Mouse (Mus musculus) embryonic facial prominence, embryonic 15.5 days (tissue): ENCODE data around the gene Acbd3. TPM values are rescaled to one million over a fixed set of nuclear protein-coding genes. Genes with fewer than 3 reads are reported as not detected.

Experiments
- ATAC-seq: fragments of 200-750 bp; cut with Nextera tagmentation; 2 replicates; pipeline ENCODE4 v1.8.0; 2017; ENCODE audit warnings: low read depth, moderate TSS enrichment; ENCODE audit not compliant: insufficient number of reproducible peaks, low FRiP score, low TSS enrichment
- H3K27ac ChIP-seq: fragments of 300-500 bp; sonication (generic); replicated peaks from 2 replicates; pipeline ENCODE4 v1.5.1; 2015; ENCODE audit warnings: mild to moderate bottlenecking, inconsistent platforms
- H3K27me3 ChIP-seq: fragments of 300-500 bp; sonication (generic); 2 replicates; pipeline ENCODE4 v1.6.1; 2015; ENCODE audit warnings: inconsistent platforms
- H3K36me3 ChIP-seq: fragments of 300-500 bp; sonication (generic); 2 replicates; pipeline ENCODE4 v1.6.1; 2015; ENCODE audit warnings: mild to moderate bottlenecking, inconsistent platforms
- H3K4me1 ChIP-seq: fragments of 300-500 bp; sonication (generic); 2 replicates; pipeline ENCODE4 v1.6.1; 2015; ENCODE audit warnings: inconsistent platforms
- H3K4me2 ChIP-seq: fragments of 300-500 bp; sonication (generic); replicated peaks from 2 replicates; pipeline ENCODE4 v1.6.1; 2015; ENCODE audit warnings: mild to moderate bottlenecking, inconsistent platforms
- H3K4me3 ChIP-seq: fragments of 300-500 bp; sonication (generic); replicated peaks from 2 replicates; pipeline ENCODE4 v1.5.1; 2015; ENCODE audit warnings: mild to moderate bottlenecking, inconsistent platforms
- H3K9ac ChIP-seq: fragments of 300-500 bp; sonication (generic); 2 replicates; pipeline ENCODE4 v1.6.1; 2015; ENCODE audit warnings: inconsistent platforms
- H3K9me3 ChIP-seq: fragments of 300-500 bp; sonication (generic); replicated peaks from 2 replicates; pipeline ENCODE4 v1.6.1; 2016; ENCODE audit warnings: inconsistent platforms
- WGBS: fragments of 180-500 bp; shearing (Covaris S2); methylation state at CpG from one replicate; pipeline ENCODE4 v1.1.7; 2015; 5-methylcytosine and 5-hydroxymethylcytosine counted together
- polyA plus RNA-seq: library from polyadenylated mRNA; unstranded; fragments of >200 nt; fragmentation: Nextera tagmentation; extraction: Ambion mirVana; gene quantifications from 2 replicates; pipeline ENCODE4 v1.2.1, GENCODE M21; 2015

Acbd3 gene
- polyA plus RNA-seq, 1 experiment from 2014 or later, result 26.8 TPM

DNA sequence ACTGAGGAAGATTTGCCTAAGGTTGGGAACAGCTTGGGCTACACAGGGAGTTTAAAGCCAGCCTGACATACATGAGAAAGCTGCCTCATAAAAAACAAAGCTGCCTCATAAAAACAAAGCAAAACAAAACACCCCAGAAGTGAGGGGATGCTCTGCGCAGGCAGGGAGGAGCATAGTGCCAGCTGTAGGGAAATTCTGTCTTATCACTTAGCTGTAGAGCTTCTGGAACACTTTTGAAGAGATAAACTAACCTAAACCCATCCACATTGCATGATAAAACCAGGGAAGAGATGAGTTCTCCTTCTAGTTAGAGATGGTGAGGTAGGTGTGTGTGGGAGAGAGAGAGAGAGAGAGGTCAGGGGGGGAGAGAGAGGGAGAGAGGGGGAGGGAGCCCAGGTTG lies 3.2 kb upstream of the Acbd3 start:
- H3K4me1 ChIP-seq, result peaks cover 7% of the 10 kb centered on the region
- no peak overlapping the region for H3K9ac ChIP-seq
- no peaks in the 10 kb centered on the region for H3K36me3 ChIP-seq
- whole genome bisulfite sequencing, result 69% methylated on average over 1 of the region's 1 CpGs
- no peak overlapping the region for H3K27ac ChIP-seq
- no peak for ATAC-seq
- no peak overlapping the region for H3K4me2 ChIP-seq
- H3K4me3 ChIP-seq, result no peak overlapping the region
- H3K9me3 ChIP-seq, result no peaks in the 10 kb centered on the region
- no peaks in the 10 kb centered on the region for H3K27me3 ChIP-seq

DNA sequence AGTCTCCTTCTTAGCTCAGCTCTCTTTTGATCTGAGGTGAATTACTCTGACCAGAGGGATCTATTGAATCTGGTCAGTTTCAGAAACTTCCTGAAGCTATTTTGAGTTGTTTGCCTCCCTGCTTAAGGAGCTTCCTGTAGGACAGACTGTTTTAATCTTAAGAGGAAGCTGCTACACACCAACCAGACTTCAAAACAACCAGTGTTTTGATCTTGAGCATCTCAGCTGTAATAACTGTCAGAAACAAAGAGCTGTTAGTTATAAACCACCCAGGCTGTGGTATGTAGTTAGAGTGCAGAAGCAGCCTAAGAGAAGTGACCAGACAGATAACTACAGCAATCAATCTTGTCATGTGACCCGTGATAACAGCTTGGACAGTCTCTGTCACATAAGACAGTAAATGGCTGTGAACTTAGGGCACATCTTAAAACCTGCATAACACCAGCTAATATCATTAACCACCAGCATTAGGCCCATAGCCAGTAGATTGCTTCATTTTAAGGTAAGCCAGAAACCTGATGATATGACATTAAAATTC lies 2.1 kb upstream of the Acbd3 start:
- WGBS, result 63% methylated on average over 1 of the region's 1 CpGs
- H3K27ac ChIP-seq, result no peak overlapping the region
- no peak overlapping the region for H3K4me3 ChIP-seq
- no peak overlapping the region for H3K9ac ChIP-seq
- no peak overlapping the region for H3K4me2 ChIP-seq
- no peaks in the 10 kb centered on the region for H3K9me3 ChIP-seq
- H3K4me1 ChIP-seq, result peaks cover 17% of the 10 kb centered on the region
- no peak for ATAC-seq
- H3K36me3 ChIP-seq, result no peaks in the 10 kb centered on the region
- no peaks in the 10 kb centered on the region for H3K27me3 ChIP-seq

DNA sequence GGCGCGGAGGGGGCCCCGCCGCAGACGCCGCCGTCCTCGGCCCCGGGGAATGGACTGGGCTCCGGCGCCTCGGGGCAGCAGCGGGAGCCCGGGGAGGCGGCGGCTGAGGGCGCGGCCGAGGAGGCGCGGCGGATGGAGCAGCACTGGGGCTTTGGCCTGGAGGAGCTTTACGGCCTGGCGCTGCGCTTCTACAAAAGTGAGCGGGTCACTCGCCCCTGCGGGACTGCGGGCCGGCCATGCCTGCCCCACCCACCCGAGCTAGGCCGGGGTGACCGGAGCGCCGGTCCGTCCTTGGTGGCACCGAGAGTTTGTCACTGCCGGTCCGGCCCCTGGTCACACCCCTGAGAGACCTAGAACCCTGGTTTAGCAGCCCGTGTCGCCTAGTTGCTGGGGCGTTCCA lies 340 bp downstream of the Acbd3 start:
- WGBS, result under 1% methylated on average over 42 of the region's 42 CpGs
- Histone ChIP-seq H3K36me3 (no peaks in the 10 kb centered on the region), H3K9ac (peak overlapping the region; percentile 98), H3K9me3 (no peaks in the 10 kb centered on the region), H3K27ac (peak overlapping the region; percentile 93), H3K27me3 (no peaks in the 10 kb centered on the region), H3K4me2 (peak overlapping the region; percentile 73), H3K4me1 (peaks cover 19% of the 10 kb centered on the region), H3K4me3 (peak overlapping the region; percentile 99)
- ATAC-seq, result no peak; the same call in 1 of the 2 replicates

DNA sequence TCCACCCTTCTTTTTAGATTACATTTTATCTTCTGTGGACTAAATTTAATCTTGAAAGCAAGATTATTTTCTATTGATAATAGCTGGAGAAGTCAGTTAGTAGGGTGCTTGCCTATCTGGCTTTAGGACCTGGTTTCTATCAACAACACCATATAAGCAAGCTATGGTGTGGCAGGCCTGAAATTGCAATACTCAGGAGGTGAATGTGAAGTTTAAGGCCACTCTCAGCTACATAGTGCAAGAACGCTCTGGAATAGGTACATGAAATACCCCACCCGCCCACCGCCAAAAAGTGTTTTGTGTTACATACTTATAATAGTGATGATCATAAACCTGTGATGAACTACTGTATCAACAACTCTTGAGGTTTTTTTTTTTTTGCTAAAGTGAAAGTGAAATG lies 3.4 kb downstream of the Acbd3 start:
- H3K4me2 ChIP-seq, result no peak overlapping the region
- no peak overlapping the region for H3K27ac ChIP-seq
- no peaks in the 10 kb centered on the region for H3K27me3 ChIP-seq
- ATAC-seq, result no peak
- WGBS, result 86% methylated on average over 3 of the region's 3 CpGs
- peaks cover 4% of the 10 kb centered on the region for H3K36me3 ChIP-seq
- no peak overlapping the region for H3K4me3 ChIP-seq
- H3K9me3 ChIP-seq, result no peaks in the 10 kb centered on the region
- peaks cover 19% of the 10 kb centered on the region for H3K4me1 ChIP-seq
- no peak overlapping the region for H3K9ac ChIP-seq

DNA sequence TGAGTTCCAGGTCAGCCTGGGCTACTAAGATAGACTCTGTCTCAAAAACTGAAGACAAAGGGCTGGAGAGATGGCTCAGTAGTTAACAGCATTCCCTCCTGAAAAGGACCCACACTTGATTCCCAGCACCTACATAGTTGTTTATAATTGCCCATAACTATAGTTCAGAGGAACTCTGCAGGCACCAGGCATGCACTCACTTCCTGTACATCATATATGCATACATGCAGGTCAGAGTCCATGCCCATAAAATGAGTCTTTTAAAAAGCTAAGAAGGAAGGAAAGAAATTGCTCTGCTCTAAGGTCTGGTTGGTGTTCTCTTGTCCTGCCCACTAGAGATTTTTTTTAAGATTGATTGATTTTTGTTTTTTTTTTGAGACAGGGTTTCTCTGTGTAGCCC lies 22.0 kb downstream of the Acbd3 start:
- H3K4me1 ChIP-seq, result no peaks in the 10 kb centered on the region
- H3K9ac ChIP-seq, result no peak overlapping the region
- H3K27me3 ChIP-seq, result no peaks in the 10 kb centered on the region
- no peak overlapping the region for H3K27ac ChIP-seq
- H3K4me3 ChIP-seq, result no peak overlapping the region
- H3K4me2 ChIP-seq, result no peak overlapping the region
- no peaks in the 10 kb centered on the region for H3K9me3 ChIP-seq
- ATAC-seq, result no peak
- peaks cover 77% of the 10 kb centered on the region for H3K36me3 ChIP-seq

DNA sequence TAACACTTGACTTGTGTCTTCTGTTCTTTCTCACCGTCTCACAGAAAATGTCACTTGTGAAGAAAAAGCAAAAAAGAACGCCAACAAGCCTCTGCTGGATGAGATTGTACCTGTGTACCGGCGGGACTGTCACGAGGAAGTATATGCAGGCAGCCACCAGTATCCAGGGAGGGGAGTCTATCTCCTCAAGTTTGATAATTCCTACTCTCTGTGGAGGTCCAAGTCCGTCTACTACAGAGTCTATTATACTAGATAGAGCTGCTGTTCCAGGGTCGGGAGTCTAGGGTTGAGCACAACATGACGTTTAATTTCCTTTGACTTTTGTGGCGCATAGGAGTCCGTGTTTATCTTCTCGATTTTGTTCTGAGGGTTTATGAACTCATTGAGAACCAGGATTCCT lies 26.3 kb downstream of the Acbd3 start:
- Histone ChIP-seq H3K36me3 (peaks cover 59% of the 10 kb centered on the region), H3K4me3 (no peak overlapping the region), H3K9ac (no peak overlapping the region), H3K27ac (no peak overlapping the region), H3K9me3 (no peaks in the 10 kb centered on the region), H3K4me2 (no peak overlapping the region), H3K27me3 (no peaks in the 10 kb centered on the region), H3K4me1 (no peaks in the 10 kb centered on the region)
- 95% methylated on average over 11 of the region's 11 CpGs for WGBS
- no peak for ATAC-seq

DNA sequence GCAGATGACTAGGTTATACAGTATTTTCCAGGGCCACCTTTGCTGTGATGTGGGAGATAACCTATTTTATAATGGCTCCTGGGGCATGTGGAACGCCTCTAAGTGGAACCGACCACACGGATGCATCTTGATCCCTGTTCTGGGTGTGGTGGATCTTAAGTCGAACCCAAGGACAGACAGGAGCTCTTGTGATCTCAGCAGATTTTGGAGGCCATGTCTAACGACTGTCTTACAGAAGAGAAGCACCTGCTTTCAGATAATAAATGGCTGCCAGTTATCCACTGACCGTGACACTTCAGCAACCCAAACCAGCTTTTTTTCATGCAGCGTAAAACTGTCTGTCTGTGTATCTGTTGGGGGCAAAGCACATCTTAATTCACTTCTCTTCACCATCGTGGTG lies 28.5 kb downstream of the Acbd3 start:
- ATAC-seq, result no peak
- WGBS, result 84% methylated on average over 8 of the region's 8 CpGs

DNA sequence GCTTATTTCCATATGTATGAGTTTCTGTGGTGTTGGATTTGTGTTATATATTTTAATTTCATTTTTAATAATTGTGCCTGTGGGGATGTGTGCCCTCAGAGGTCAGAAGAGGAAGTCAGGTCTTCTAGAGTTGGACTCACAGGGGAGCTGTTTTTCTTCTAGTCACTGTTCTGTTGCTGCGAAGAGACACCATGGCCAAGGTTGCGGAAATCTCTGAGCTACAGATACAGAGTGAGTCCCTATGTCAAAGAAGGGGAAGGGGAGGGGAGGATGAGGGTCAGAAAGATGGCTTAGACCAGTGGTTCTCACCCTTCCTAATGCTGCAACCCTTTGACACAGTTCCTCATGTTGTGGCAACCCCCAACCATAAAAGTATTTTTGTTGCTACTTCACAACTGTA lies 30.9 kb downstream of the Acbd3 start:
- Histone ChIP-seq H3K9ac (no peak overlapping the region), H3K4me3 (no peak overlapping the region)
- WGBS, result 94% methylated on average over 2 of the region's 2 CpGs

More for the DNA sequence above, 28.5 kb downstream of the Acbd3 start:
- Histone ChIP-seq H3K36me3 (peaks cover 38% of the 10 kb centered on the region), H3K4me1 (no peaks in the 10 kb centered on the region), H3K4me3 (no peak overlapping the region), H3K9me3 (no peaks in the 10 kb centered on the region), H3K27me3 (no peaks in the 10 kb centered on the region), H3K27ac (no peak overlapping the region), H3K9ac (no peak overlapping the region), H3K4me2 (no peak overlapping the region)

DNA sequence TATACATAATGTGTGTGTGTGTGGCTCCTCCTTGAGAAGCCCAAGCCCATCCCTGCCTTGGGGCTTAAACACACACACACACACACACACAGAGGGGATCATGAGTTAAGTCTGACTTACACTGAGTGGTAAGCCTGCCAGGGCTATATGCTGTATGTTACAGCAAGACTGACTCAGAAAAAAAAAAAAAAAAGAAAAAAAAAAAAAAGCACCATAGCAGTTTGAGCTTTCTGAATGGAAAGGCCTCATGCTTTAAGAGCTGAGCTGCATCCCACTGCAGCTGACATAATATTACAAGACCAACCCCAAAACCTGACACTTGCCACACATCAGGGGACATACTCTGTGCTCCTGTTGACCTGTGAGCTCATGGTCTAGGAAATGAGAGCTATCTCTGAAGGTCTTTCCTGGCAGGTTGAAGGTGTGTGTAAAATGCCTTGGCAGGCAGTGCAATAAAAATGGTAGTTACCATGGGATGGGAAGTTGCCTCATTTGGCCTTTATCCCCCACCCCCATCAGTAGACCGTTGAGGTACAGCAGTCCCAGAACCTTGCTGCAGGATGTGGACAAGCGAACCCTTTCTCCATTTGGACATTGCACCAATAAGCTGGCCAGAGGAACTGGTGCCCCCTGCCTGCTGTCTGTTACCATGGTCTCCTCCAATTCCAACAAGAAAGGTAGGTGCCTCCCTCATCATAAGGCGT lies 31.6 kb downstream of the Acbd3 start:
- 89% methylated on average over 3 of the region's 3 CpGs for WGBS
- Histone ChIP-seq H3K9ac (no peak overlapping the region), H3K9me3 (no peaks in the 10 kb centered on the region), H3K27ac (no peak overlapping the region), H3K27me3 (no peaks in the 10 kb centered on the region), H3K4me2 (no peak overlapping the region), H3K4me1 (no peaks in the 10 kb centered on the region), H3K36me3 (peaks cover 23% of the 10 kb centered on the region), H3K4me3 (no peak overlapping the region)
- no peak for ATAC-seq

More for the DNA sequence above, 30.9 kb downstream of the Acbd3 start:
- Histone ChIP-seq H3K4me1 (no peaks in the 10 kb centered on the region), H3K9me3 (no peaks in the 10 kb centered on the region), H3K27ac (no peak overlapping the region), H3K4me2 (no peak overlapping the region), H3K36me3 (peaks cover 30% of the 10 kb centered on the region), H3K27me3 (no peaks in the 10 kb centered on the region)
- no peak for ATAC-seq

DNA sequence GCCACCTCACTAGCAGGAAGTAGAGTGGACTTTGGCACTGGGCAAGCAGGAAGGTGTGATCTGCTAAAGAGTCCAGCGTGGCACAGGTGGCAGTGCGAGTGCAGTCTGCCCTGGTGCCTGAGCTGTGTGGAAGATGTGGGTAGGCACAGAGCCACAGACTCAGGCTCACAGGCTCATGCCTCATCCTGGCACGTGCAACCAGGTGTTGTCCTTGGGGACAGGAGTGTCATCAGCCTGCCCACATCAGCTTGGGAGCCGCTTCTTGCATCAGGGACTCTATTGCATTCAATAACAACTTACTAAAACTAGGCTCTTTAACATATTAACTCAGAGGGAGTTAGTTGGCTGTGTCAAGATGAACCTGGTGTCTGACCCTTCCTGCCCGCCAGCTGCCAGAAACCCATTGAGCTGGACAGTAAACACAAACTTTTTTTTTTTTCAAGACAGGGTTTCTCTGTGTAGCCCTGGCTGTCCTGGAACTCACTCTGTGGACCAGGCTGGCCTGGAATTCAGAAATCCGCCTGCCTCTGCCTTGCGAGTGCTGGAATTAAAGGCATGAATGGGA lies 32.2 kb downstream of the Acbd3 start:
- Histone ChIP-seq H3K4me1 (0 out of 2 replicates have a peak, but pooled peaks cover 2% of the 10 kb centered on the region), H3K9me3 (no peaks in the 10 kb centered on the region), H3K4me3 (no peak overlapping the region), H3K27ac (no peak overlapping the region), H3K36me3 (peaks cover 17% of the 10 kb centered on the region), H3K9ac (no peak overlapping the region), H3K4me2 (no peak overlapping the region), H3K27me3 (no peaks in the 10 kb centered on the region)
- 90% methylated on average over 7 of the region's 7 CpGs for WGBS
- no peak for ATAC-seq

DNA sequence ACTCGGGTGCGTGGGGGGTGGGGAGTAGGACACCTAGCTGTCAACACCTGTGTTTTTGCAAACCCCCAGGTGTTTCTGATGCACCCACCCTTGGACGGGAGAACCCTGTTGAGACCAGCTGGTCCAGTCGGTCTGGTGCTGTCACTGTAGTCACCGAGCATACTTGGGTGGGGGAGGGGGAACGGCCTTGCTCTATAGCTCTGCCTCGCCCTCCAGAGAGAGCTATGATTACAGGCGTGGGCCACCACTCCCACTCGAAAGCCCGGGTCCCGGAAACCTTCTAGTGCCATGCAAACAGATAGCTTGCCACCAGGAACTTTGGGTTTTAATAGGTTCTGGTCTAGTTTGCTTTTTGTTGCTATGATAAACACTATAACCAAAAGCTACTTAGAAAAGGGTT lies 36.3 kb downstream of the Acbd3 start:
- 61% methylated on average over 11 of the region's 11 CpGs for WGBS
- no peaks in the 10 kb centered on the region for H3K27me3 ChIP-seq
- ATAC-seq, result no peak
- no peak overlapping the region for H3K9ac ChIP-seq
- no peaks in the 10 kb centered on the region for H3K36me3 ChIP-seq
- H3K4me3 ChIP-seq, result no peak overlapping the region
- H3K9me3 ChIP-seq, result no peaks in the 10 kb centered on the region
- peaks cover 10% of the 10 kb centered on the region for H3K4me1 ChIP-seq
- H3K27ac ChIP-seq, result peak overlapping the region; percentile 35
- H3K4me2 ChIP-seq, result no peak overlapping the region

DNA sequence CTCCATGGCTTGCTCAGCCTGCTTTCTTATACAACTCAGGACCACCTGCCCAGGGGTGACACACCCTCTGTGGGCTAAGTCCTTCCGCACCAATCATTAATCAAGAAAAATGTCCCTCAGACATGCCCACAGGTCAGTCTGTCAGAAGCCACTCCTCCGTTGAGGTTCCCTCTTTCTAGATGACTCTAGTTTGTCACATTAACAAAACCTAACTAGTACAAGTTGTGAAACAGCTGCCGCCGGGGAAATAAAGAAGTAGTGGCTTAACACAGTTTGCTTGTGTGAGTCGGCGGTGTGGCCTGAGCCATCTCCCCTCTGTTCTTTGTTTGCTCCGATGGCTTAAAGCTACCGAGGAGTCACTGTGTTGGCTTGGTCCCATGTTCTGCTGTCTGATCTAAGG lies 36.8 kb downstream of the Acbd3 start:
- H3K4me1 ChIP-seq, result peaks cover 15% of the 10 kb centered on the region
- peak overlapping the region; percentile 35 for H3K27ac ChIP-seq
- H3K36me3 ChIP-seq, result no peaks in the 10 kb centered on the region
- no peak overlapping the region for H3K9ac ChIP-seq
- no peaks in the 10 kb centered on the region for H3K9me3 ChIP-seq
- no peak overlapping the region for H3K4me2 ChIP-seq
- no peak for ATAC-seq
- H3K4me3 ChIP-seq, result no peak overlapping the region
- 67% methylated on average over 8 of the region's 8 CpGs for WGBS
- no peaks in the 10 kb centered on the region for H3K27me3 ChIP-seq
